Mouse (Mus musculus) spleen, adult 12 weeks (tissue): Measurements from ENCODE around the gene Dlec1.
A peak's percentile ranks its signal among the peaks of the same experiment; 100 is the strongest.

ENCODE experiments used
- DNase-seq: peaks from one replicate; pipeline ENCODE4 v3.0.0; 2022; ENCODE audit warnings: low spot score

Gene Dlec1

GRCm38 (mm10) chr9:119101992-119102782, at the start of gene Dlec1:
Gene Dlec1 (plus strand): TSS chr9:119102478.
- DNase-seq: peak; percentile 21

GRCm38 (mm10) chr9:119053964-119054576, 48.2 kb upstream of the Dlec1 start:
- DNase-seq: no peak

GRCm38 (mm10) chr9:119055336-119055735, 46.9 kb upstream of the Dlec1 start:
- no peak for DNase-seq

GRCm38 (mm10) chr9:119058245-119058644, 44.0 kb upstream of the Dlec1 start:
- DNase-seq: no peak

GRCm38 (mm10) chr9:119060701-119061100, 41.6 kb upstream of the Dlec1 start:
- no peak for DNase-seq

GRCm38 (mm10) chr9:119063036-119063644, 39.1 kb upstream of the Dlec1 start:
- no peak for DNase-seq

- no peak for DNase-seq
These were observed 38.0 kb upstream of the Dlec1 start for GRCm38 (mm10) chr9:119064296-119064695.

GRCm38 (mm10) chr9:119067601-119068000, 34.7 kb upstream of the Dlec1 start:
- peak; percentile 12 for DNase-seq

- DNase-seq: no peak
These were observed 34.0 kb upstream of the Dlec1 start for GRCm38 (mm10) chr9:119068266-119068665.

GRCm38 (mm10) chr9:119070173-119070825, 32.0 kb upstream of the Dlec1 start:
- no peak for DNase-seq

GRCm38 (mm10) chr9:119071786-119072185, 30.5 kb upstream of the Dlec1 start:
- DNase-seq: no peak

- no peak for DNase-seq
These were observed 28.9 kb upstream of the Dlec1 start for GRCm38 (mm10) chr9:119073184-119073895.

GRCm38 (mm10) chr9:119075685-119076084, 26.6 kb upstream of the Dlec1 start:
- DNase-seq: no peak

- no peak for DNase-seq
These were observed 22.1 kb upstream of the Dlec1 start for GRCm38 (mm10) chr9:119080040-119080675.

GRCm38 (mm10) chr9:119082039-119082438, 20.2 kb upstream of the Dlec1 start:
- DNase-seq: no peak

GRCm38 (mm10) chr9:119082656-119083430, 19.4 kb upstream of the Dlec1 start:
- no peak for DNase-seq

GRCm38 (mm10) chr9:119083966-119084365, 18.3 kb upstream of the Dlec1 start:
- DNase-seq: no peak

GRCm38 (mm10) chr9:119086451-119086850, 15.8 kb upstream of the Dlec1 start:
- DNase-seq: no peak

GRCm38 (mm10) chr9:119087309-119087708, 15.0 kb upstream of the Dlec1 start:
- DNase-seq: no peak

- DNase-seq: peak; percentile 43
These were observed 14.0 kb upstream of the Dlec1 start for GRCm38 (mm10) chr9:119088148-119088801.
